Mouse (Mus musculus) Muller cell, postnatal 12 days (primary cell): ENCODE measurements around the gene Gmcl1.

Experiments
- DNase-seq: peaks from one replicate; pipeline ENCODE4 v3.0.0-alpha.2; 2015; ENCODE audit errors: inconsistent ontology term

The Gmcl1 gene

GRCm38 (mm10) chr6:86736313-86736712, 3.1 kb upstream of the Gmcl1 start:
- DNase-seq, result no peak

GRCm38 (mm10) chr6:86732276-86733173, 658 bp downstream of the Gmcl1 start:
- peak; percentile 11 for DNase-seq

GRCm38 (mm10) chr6:86728711-86729110, 4.5 kb downstream of the Gmcl1 start:
- no peak for DNase-seq

- DNase-seq, result no peak
These were observed 11.2 kb downstream of the Gmcl1 start for GRCm38 (mm10) chr6:86721977-86722376.

- no peak for DNase-seq
These were observed 25.0 kb downstream of the Gmcl1 start for GRCm38 (mm10) chr6:86708072-86708774.

GRCm38 (mm10) chr6:86702577-86702976, 30.6 kb downstream of the Gmcl1 start:
- DNase-seq, result no peak

GRCm38 (mm10) chr6:86697903-86698302, 35.3 kb downstream of the Gmcl1 start:
- no peak for DNase-seq

GRCm38 (mm10) chr6:86696213-86696612, 37.0 kb downstream of the Gmcl1 start:
- no peak for DNase-seq

GRCm38 (mm10) chr6:86694465-86694864, 38.7 kb downstream of the Gmcl1 start:
- DNase-seq, result no peak

- no peak for DNase-seq
These were observed 43.5 kb downstream of the Gmcl1 start for GRCm38 (mm10) chr6:86689671-86690070.

- no peak for DNase-seq
These were observed 46.2 kb downstream of the Gmcl1 start for GRCm38 (mm10) chr6:86686971-86687370.

GRCm38 (mm10) chr6:86684655-86685011, 48.5 kb downstream of the Gmcl1 start:
- no peak for DNase-seq

GRCm38 (mm10) chr6:86683872-86684654, 49.1 kb downstream of the Gmcl1 start, which contains the start of gene Snrnp27:
Gene Snrnp27 (minus strand): TSS chr6:86684522.
- peak; percentile 93 for DNase-seq

- no peak for DNase-seq
These were observed 51.9 kb downstream of the Gmcl1 start for GRCm38 (mm10) chr6:86681289-86681688.

- no peak for DNase-seq
These were observed 54.8 kb downstream of the Gmcl1 start for GRCm38 (mm10) chr6:86678341-86678740.

- DNase-seq, result peak; percentile 64
These were observed 62.3 kb downstream of the Gmcl1 start for GRCm38 (mm10) chr6:86670873-86671272.

- peak; percentile 100 for DNase-seq
These were observed 63.9 kb downstream of the Gmcl1 start for GRCm38 (mm10) chr6:86669240-86669727.

GRCm38 (mm10) chr6:86668580-86669239, 64.5 kb downstream of the Gmcl1 start, which contains the start of gene Mxd1:
Gene Mxd1 (minus strand): TSS chr6:86669161.
- no peak for DNase-seq

- DNase-seq, result no peak
These were observed 66.1 kb downstream of the Gmcl1 start for GRCm38 (mm10) chr6:86667061-86667460.

- no peak for DNase-seq
These were observed 67.4 kb downstream of the Gmcl1 start for GRCm38 (mm10) chr6:86665560-86666307.

- DNase-seq, result no peak
These were observed 68.1 kb downstream of the Gmcl1 start for GRCm38 (mm10) chr6:86665076-86665475.
